Mouse (Mus musculus): ENCODE results near the gene Shbg. TPM values are rescaled to one million over a fixed set of nuclear protein-coding genes. Genes with fewer than 3 reads are reported as not detected.

The Shbg gene
- polyA plus RNA-seq, 1 experiment from 2014 or later, result 34.9 TPM

GRCm38 (mm10) chr11:69656617-69657461 is 39.1 kb upstream of the Shbg start:
- peak overlapping the region; percentile 34 for H3K27ac ChIP-seq
- peak; percentile 56; the same call in 1 of the 2 replicates for ATAC-seq
- H3K9me3 ChIP-seq (replicated peaks), result no peaks in the 10 kb centered on the region
- peak overlapping the region; percentile 40 for H3K9ac ChIP-seq
- H3K4me2 ChIP-seq, result peak overlapping the region; percentile 30
- 58% methylated on average over 10 of the region's 10 CpGs for WGBS (ENCODE audit: insufficient replicate concordance)
- no peaks in the 10 kb centered on the region for H3K27me3 ChIP-seq (replicated peaks)
- H3K4me1 ChIP-seq, result peaks cover 60% of the 10 kb centered on the region
- H3K36me3 ChIP-seq, result peaks cover 75% of the 10 kb centered on the region
- no peak overlapping the region for H3K4me3 ChIP-seq

GRCm38 (mm10) chr11:69656065-69656455 is 38.4 kb upstream of the Shbg start:
- Histone ChIP-seq H3K27ac (0 out of 2 replicates have a peak overlapping the region, but pooled peaks have one; percentile 34), H3K9ac (peak overlapping the region; percentile 40; the same call in 1 of the 2 replicates), H3K9me3 (replicated peaks) (no peaks in the 10 kb centered on the region), H3K4me3 (no peak overlapping the region), H3K36me3 (peaks cover 83% of the 10 kb centered on the region), H3K27me3 (replicated peaks) (no peaks in the 10 kb centered on the region), H3K4me2 (peak overlapping the region; percentile 30; the same call in 1 of the 2 replicates), H3K4me1 (peaks cover 53% of the 10 kb centered on the region)
- ATAC-seq, result no peak
- 83% methylated on average over 5 of the region's 5 CpGs for WGBS (ENCODE audit: insufficient replicate concordance)

GRCm38 (mm10) chr11:69655264-69656064 is 37.8 kb upstream of the Shbg start, which contains the start of gene Sox15:
Gene Sox15 (plus strand): TSS chr11:69655314.
- Histone ChIP-seq H3K4me2 (no peak within 1 kb of the TSS), H3K9me3 (replicated peaks) (no peaks in the 10 kb centered on the region), H3K36me3 (peaks cover 88% of the 10 kb centered on the region), H3K27me3 (replicated peaks) (no peaks in the 10 kb centered on the region), H3K4me3 (no peak within 1 kb of the TSS), H3K27ac (peak within 1 kb of the TSS; percentile 34), H3K4me1 (peaks cover 47% of the 10 kb centered on the region), H3K9ac (peak within 1 kb of the TSS; percentile 13; the same call in 1 of the 2 replicates)
- ATAC-seq, result peak; percentile 63; the same call in 1 of the 2 replicates
- WGBS (ENCODE audit: insufficient replicate concordance), result 42% methylated on average over 34 of the region's 34 CpGs

- Histone ChIP-seq H3K4me3 (no peak overlapping the region), H3K27ac (peak overlapping the region; percentile 22; the same call in 1 of the 2 replicates), H3K36me3 (peaks cover 89% of the 10 kb centered on the region), H3K4me2 (no peak overlapping the region), H3K9me3 (replicated peaks) (no peaks in the 10 kb centered on the region), H3K4me1 (peaks cover 45% of the 10 kb centered on the region), H3K9ac (no peak overlapping the region), H3K27me3 (replicated peaks) (no peaks in the 10 kb centered on the region)
- ATAC-seq, result no peak
- 43% methylated on average over 9 of the region's 9 CpGs for WGBS (ENCODE audit: insufficient replicate concordance)
Observed at GRCm38 (mm10) chr11:69654760-69655159, 37.1 kb upstream of the Shbg start.

GRCm38 (mm10) chr11:69653399-69653798 is 35.7 kb upstream of the Shbg start:
- H3K4me2 ChIP-seq, result no peak overlapping the region
- ATAC-seq, result no peak
- no peaks in the 10 kb centered on the region for H3K27me3 ChIP-seq (replicated peaks)
- H3K9ac ChIP-seq, result no peak overlapping the region
- WGBS (ENCODE audit: insufficient replicate concordance), result 73% methylated on average over 5 of the region's 5 CpGs
- H3K36me3 ChIP-seq, result peaks cover 91% of the 10 kb centered on the region
- H3K27ac ChIP-seq, result no peak overlapping the region
- no peak overlapping the region for H3K4me3 ChIP-seq
- H3K9me3 ChIP-seq (replicated peaks), result no peaks in the 10 kb centered on the region
- H3K4me1 ChIP-seq, result peaks cover 45% of the 10 kb centered on the region

GRCm38 (mm10) chr11:69645860-69646259 is 28.2 kb upstream of the Shbg start:
- Histone ChIP-seq H3K9ac (no peak overlapping the region), H3K27me3 (replicated peaks) (no peaks in the 10 kb centered on the region), H3K4me1 (no peaks in the 10 kb centered on the region), H3K4me3 (no peak overlapping the region), H3K4me2 (no peak overlapping the region), H3K36me3 (peaks cover 99% of the 10 kb centered on the region), H3K27ac (no peak overlapping the region), H3K9me3 (replicated peaks) (no peaks in the 10 kb centered on the region)
- 90% methylated on average over 5 of the region's 5 CpGs for WGBS (ENCODE audit: insufficient replicate concordance)
- ATAC-seq, result no peak

GRCm38 (mm10) chr11:69635471-69635870 is 17.8 kb upstream of the Shbg start:
- 82% methylated on average over 3 of the region's 3 CpGs for WGBS (ENCODE audit: insufficient replicate concordance)
- peak overlapping the region; percentile 31; the same call in 1 of the 2 replicates for H3K9ac ChIP-seq

GRCm38 (mm10) chr11:69633128-69633866 is 15.6 kb upstream of the Shbg start:
- Histone ChIP-seq H3K9ac (peak overlapping the region; percentile 99), H3K4me3 (peak overlapping the region; percentile 98), H3K4me1 (peaks cover 48% of the 10 kb centered on the region), H3K4me2 (peak overlapping the region; percentile 86), H3K27me3 (replicated peaks) (no peaks in the 10 kb centered on the region), H3K36me3 (peaks cover 22% of the 10 kb centered on the region), H3K27ac (peak overlapping the region; percentile 98), H3K9me3 (replicated peaks) (no peaks in the 10 kb centered on the region)
- WGBS (ENCODE audit: insufficient replicate concordance), result under 1% methylated on average over 42 of the region's 50 CpGs
- ATAC-seq, result peak; percentile 60

More at GRCm38 (mm10) chr11:69635471-69635870, 17.8 kb upstream of the Shbg start:
- Histone ChIP-seq H3K27ac (peak overlapping the region; percentile 40; the same call in 1 of the 2 replicates), H3K4me1 (peaks cover 45% of the 10 kb centered on the region), H3K4me3 (no peak overlapping the region), H3K36me3 (peaks cover 39% of the 10 kb centered on the region), H3K9me3 (replicated peaks) (no peaks in the 10 kb centered on the region), H3K4me2 (peak overlapping the region; percentile 86), H3K27me3 (replicated peaks) (no peaks in the 10 kb centered on the region)
- ATAC-seq, result no peak

- Histone ChIP-seq H3K36me3 (peaks cover 14% of the 10 kb centered on the region), H3K4me1 (peaks cover 48% of the 10 kb centered on the region), H3K4me2 (peak within 1 kb of the TSS; percentile 86), H3K4me3 (peak within 1 kb of the TSS; percentile 98), H3K27ac (peak within 1 kb of the TSS; percentile 98), H3K9ac (peak within 1 kb of the TSS; percentile 99), H3K27me3 (replicated peaks) (no peaks in the 10 kb centered on the region), H3K9me3 (replicated peaks) (no peaks in the 10 kb centered on the region)
- WGBS (ENCODE audit: insufficient replicate concordance), result under 1% methylated on average over 48 of the region's 56 CpGs
- peak; percentile 95 for ATAC-seq
Observed at GRCm38 (mm10) chr11:69632284-69633089, 14.8 kb upstream of the Shbg start, which contains the start of gene Fxr2. Gene Fxr2 (plus strand): TSS chr11:69632990.

GRCm38 (mm10) chr11:69629802-69630201 is 12.1 kb upstream of the Shbg start:
- Histone ChIP-seq H3K36me3 (no peaks in the 10 kb centered on the region), H3K9me3 (replicated peaks) (no peaks in the 10 kb centered on the region), H3K4me2 (no peak overlapping the region), H3K27ac (no peak overlapping the region), H3K4me1 (peaks cover 26% of the 10 kb centered on the region), H3K27me3 (replicated peaks) (no peaks in the 10 kb centered on the region), H3K4me3 (no peak overlapping the region), H3K9ac (no peak overlapping the region)
- no peak for ATAC-seq
- 63% methylated on average over 1 of the region's 1 CpGs for WGBS (ENCODE audit: insufficient replicate concordance)

Data from liver, embryonic 12.5 days (tissue).